Mouse (Mus musculus) kidney, postnatal 0 days (tissue): Measurements from ENCODE around the gene Gtpbp8. TPM values are rescaled to one million over a fixed set of nuclear protein-coding genes. Genes with fewer than 3 reads are reported as not detected.

Experiments
- ATAC-seq: fragments of 200-750 bp; cut with Nextera tagmentation; replicated peaks from 2 replicates; pipeline ENCODE4 v1.8.0; 2017; ENCODE audit warnings: low read depth, moderate number of reproducible peaks, moderate TSS enrichment, moderate library complexity; ENCODE audit not compliant: low FRiP score
- DNase-seq: peaks from one replicate; pipeline ENCODE4 v3.0.0-alpha.2; 2016; ENCODE audit warnings: low spot score
- H3K27ac ChIP-seq: fragments of 300-500 bp; sonication (generic); 2 replicates; pipeline ENCODE4 v1.5.1; 2014; ENCODE audit warnings: mild to moderate bottlenecking
- H3K27me3 ChIP-seq: fragments of 300-500 bp; sonication (generic); 2 replicates; pipeline ENCODE4 v1.6.1; 2014; ENCODE audit warnings: low read length, mixed read lengths; ENCODE audit not compliant: insufficient read depth
- H3K36me3 ChIP-seq: fragments of 300-500 bp; sonication (generic); 2 replicates; pipeline ENCODE4 v1.6.1; 2014; ENCODE audit warnings: low read length, mixed read lengths; ENCODE audit not compliant: insufficient read depth
- H3K4me1 ChIP-seq: fragments of 300-500 bp; sonication (generic); replicated peaks from 2 replicates; pipeline ENCODE4 v1.6.1; 2014; ENCODE audit warnings: antibody characterized with exemption, low read length, mixed read lengths; ENCODE audit not compliant: insufficient read depth
- H3K4me2 ChIP-seq: fragments of 300-500 bp; sonication (generic); 2 replicates; pipeline ENCODE4 v1.6.1; 2014; ENCODE audit warnings: mild to moderate bottlenecking, low read length, moderate library complexity, mixed read lengths
- H3K4me3 ChIP-seq: fragments of 300-500 bp; sonication (generic); replicated peaks from 2 replicates; pipeline ENCODE4 v1.5.1; 2014; ENCODE audit warnings: low read depth, low read length
- H3K9ac ChIP-seq: fragments of 300-500 bp; sonication (generic); 2 replicates; pipeline ENCODE4 v1.6.1; 2014; ENCODE audit warnings: low read depth, low read length
- H3K9me3 ChIP-seq: fragments of 300-500 bp; sonication (generic); replicated peaks from 2 replicates; pipeline ENCODE4 v1.6.1; 2016; ENCODE audit warnings: low read length, inconsistent platforms, mixed read lengths
- CTCF ChIP-seq: IDR thresholded peaks from 2 replicates; pipeline ENCODE4 v1.5.1; 2016; ENCODE audit warnings: antibody characterized with exemption, low read depth, mild to moderate bottlenecking, moderate library complexity
- WGBS: fragments of 180-500 bp; shearing (Covaris S2); extraction: QIAGEN DNeasy Blood & Tissue Kit; methylation state at CpG from one replicate; pipeline ENCODE4 v1.1.7; 2014; 5-methylcytosine and 5-hydroxymethylcytosine counted together
- polyA plus RNA-seq: library from polyadenylated mRNA; unstranded; fragments of >200 nt; fragmentation: Nextera tagmentation; extraction: Ambion mirVana; gene quantifications from 2 replicates; pipeline ENCODE4 v1.2.1, GENCODE M21; 2015

Gene Gtpbp8
- 30.5 and 30.6 TPM in 2 replicates for polyA plus RNA-seq

DNA sequence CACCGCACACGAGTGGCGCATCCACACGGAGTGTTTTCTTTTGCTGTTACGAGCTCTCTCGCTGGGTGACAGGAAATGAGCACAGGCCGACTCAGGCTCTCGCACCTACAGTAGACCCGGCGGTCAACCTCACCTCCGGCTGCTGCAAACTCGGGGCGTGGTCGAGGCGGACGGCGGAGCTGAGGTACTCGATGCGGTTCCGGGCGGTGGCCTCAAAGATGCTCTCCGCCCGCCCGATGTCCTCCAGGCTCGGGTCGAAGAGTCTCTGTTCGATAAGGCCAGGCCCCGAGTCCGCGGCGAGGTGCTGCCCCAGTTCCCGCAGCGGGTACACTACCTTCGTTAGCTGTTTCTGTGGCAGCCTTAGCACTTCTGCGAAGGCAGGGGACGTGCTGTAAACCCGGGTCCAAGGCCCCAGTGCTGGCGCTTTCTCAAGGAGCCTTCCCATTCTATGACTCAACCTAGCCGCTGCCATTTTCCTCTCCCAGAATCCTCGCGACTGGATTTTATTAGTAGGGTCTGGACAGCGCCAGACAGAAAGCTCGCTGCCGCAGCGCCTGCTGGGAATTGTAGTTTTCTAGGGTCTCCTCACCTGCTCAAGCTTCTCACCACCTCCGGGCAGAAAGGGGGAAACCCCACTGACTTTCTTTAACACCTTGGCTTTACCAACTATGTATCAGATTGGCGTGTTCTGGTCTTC, at the start of gene Gtpbp8:
Gtpbp8 (minus strand) TSS at position 498 of the 697 bp plus-strand sequence.
- no peaks in the 10 kb centered on the region for H3K27me3 ChIP-seq
- TF ChIP-seq CTCF = no peak
- H3K27ac ChIP-seq = peak within 1 kb of the TSS; percentile 97
- peaks cover 5% of the 10 kb centered on the region; the same call in 1 of the 2 replicates for H3K4me1 ChIP-seq
- WGBS = under 1% methylated on average over 47 of the region's 47 CpGs
- ATAC-seq (peak; percentile 96), DNase-seq (peak; percentile 94)
- H3K4me3 ChIP-seq = peak within 1 kb of the TSS; percentile 86
- H3K9me3 ChIP-seq = no peaks in the 10 kb centered on the region
- peaks cover 14% of the 10 kb centered on the region; the same call in 1 of the 2 replicates for H3K36me3 ChIP-seq
- H3K4me2 ChIP-seq = peak within 1 kb of the TSS; percentile 81
- H3K9ac ChIP-seq = peak within 1 kb of the TSS; percentile 83

GRCm38 (mm10) chr16:44794416-44794815, 48.3 kb upstream of the Gtpbp8 start:
- Histone ChIP-seq H3K9me3 (no peaks in the 10 kb centered on the region), H3K4me2 (no peak overlapping the region), H3K27me3 (no peaks in the 10 kb centered on the region), H3K9ac (no peak overlapping the region), H3K27ac (no peak overlapping the region), H3K4me1 (no peaks in the 10 kb centered on the region), H3K36me3 (no peaks in the 10 kb centered on the region), H3K4me3 (no peak overlapping the region)
- no peak for TF ChIP-seq CTCF
- no peak for ATAC-seq
- no peak for DNase-seq

GRCm38 (mm10) chr16:44786934-44787333, 40.8 kb upstream of the Gtpbp8 start:
- ATAC-seq (no peak), DNase-seq (no peak)
- no peaks in the 10 kb centered on the region for H3K4me1 ChIP-seq
- no peaks in the 10 kb centered on the region for H3K9me3 ChIP-seq
- no peak overlapping the region for H3K4me2 ChIP-seq
- H3K27ac ChIP-seq = no peak overlapping the region
- TF ChIP-seq CTCF = no peak
- H3K4me3 ChIP-seq = no peak overlapping the region
- 90% methylated on average over 1 of the region's 1 CpGs for WGBS
- H3K27me3 ChIP-seq = no peaks in the 10 kb centered on the region
- no peak overlapping the region for H3K9ac ChIP-seq
- H3K36me3 ChIP-seq = no peaks in the 10 kb centered on the region

- H3K9me3 ChIP-seq = no peaks in the 10 kb centered on the region
- no peak overlapping the region for H3K27ac ChIP-seq
- no peak for DNase-seq
- ATAC-seq = no peak
- no peaks in the 10 kb centered on the region for H3K27me3 ChIP-seq
- no peaks in the 10 kb centered on the region for H3K36me3 ChIP-seq
- no peak overlapping the region for H3K9ac ChIP-seq
- H3K4me1 ChIP-seq = no peaks in the 10 kb centered on the region
- no peak overlapping the region for H3K4me2 ChIP-seq
- TF ChIP-seq CTCF = 0 out of 2 replicates have a peak, but pooled peaks have one; percentile 6
- no peak overlapping the region for H3K4me3 ChIP-seq
- WGBS = 71% methylated on average over 4 of the region's 4 CpGs
These were observed 34.6 kb upstream of the Gtpbp8 start for GRCm38 (mm10) chr16:44780751-44781150.

DNA sequence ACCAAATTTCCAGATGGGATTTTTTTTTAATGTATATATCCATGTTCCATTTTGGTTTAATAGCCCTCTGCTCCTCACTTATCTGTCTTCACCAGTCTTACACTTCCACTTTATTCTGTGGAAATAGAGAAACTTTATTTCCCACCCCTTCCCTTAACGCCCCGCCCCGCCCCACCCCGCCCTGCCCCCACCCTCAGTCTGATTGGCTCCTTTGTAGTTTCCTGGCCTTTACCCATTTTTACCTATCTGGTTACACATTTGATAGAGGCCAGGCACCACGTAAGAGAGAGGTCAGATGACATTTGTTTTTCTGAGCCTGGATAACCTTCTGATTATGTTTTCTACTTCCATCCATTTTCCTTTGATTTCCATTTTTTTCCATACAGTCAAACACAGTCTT, 33.3 kb upstream of the Gtpbp8 start:
- ATAC-seq (no peak), DNase-seq (no peak)
- Histone ChIP-seq H3K27me3 (no peaks in the 10 kb centered on the region), H3K9me3 (no peaks in the 10 kb centered on the region), H3K9ac (no peak overlapping the region), H3K4me3 (no peak overlapping the region), H3K27ac (no peak overlapping the region), H3K4me1 (no peaks in the 10 kb centered on the region), H3K4me2 (no peak overlapping the region), H3K36me3 (no peaks in the 10 kb centered on the region)
- TF ChIP-seq CTCF = no peak
- 84% methylated on average over 5 of the region's 5 CpGs for WGBS

DNA sequence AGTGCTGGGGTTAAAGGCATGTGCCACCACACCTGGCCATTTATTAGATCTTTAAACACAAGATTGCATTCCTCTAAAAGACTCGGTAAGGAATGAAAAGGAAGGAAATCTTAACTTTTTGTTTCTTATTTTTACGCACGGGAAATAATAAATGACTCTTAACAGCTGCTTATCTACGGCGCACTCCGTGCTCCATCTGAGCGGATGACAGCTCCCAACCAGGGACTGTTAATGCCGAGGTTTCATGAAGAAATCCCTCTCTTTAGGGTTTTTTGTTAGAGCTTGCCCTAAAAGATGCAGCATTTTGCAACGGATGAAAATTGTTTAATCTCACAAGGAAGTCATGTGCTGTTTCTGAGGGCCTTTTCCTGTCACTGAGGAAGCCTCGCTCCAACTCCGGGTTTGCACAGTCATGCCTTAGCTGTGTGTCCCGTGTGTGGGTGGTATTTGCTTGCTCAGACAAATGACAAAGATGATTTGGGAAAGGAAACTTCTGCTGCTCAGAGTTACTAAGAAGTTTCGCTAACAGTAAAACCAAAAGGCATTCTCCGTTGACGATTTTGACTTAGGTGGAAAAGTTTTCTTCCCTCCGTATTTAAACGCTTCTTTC, 32.5 kb upstream of the Gtpbp8 start:
- 54% methylated on average over 17 of the region's 17 CpGs for WGBS
- TF ChIP-seq CTCF = no peak
- ATAC-seq = no peak
- peak; percentile 37 for DNase-seq
- H3K27ac ChIP-seq = no peak overlapping the region
- peak overlapping the region; percentile 21 for H3K4me2 ChIP-seq
- no peaks in the 10 kb centered on the region for H3K36me3 ChIP-seq
- H3K27me3 ChIP-seq = no peaks in the 10 kb centered on the region
- H3K4me1 ChIP-seq = no peaks in the 10 kb centered on the region
- H3K9ac ChIP-seq = no peak overlapping the region
- no peak overlapping the region for H3K4me3 ChIP-seq
- H3K9me3 ChIP-seq = no peaks in the 10 kb centered on the region
